Mouse (Mus musculus): Measurements from ENCODE around the gene Opcml. TPM values are rescaled to one million over a fixed set of nuclear protein-coding genes. Genes with fewer than 3 reads are reported as not detected.

Opcml gene
- polyA plus RNA-seq, 1 experiment from 2014 or later = 1.6 TPM

DNA sequence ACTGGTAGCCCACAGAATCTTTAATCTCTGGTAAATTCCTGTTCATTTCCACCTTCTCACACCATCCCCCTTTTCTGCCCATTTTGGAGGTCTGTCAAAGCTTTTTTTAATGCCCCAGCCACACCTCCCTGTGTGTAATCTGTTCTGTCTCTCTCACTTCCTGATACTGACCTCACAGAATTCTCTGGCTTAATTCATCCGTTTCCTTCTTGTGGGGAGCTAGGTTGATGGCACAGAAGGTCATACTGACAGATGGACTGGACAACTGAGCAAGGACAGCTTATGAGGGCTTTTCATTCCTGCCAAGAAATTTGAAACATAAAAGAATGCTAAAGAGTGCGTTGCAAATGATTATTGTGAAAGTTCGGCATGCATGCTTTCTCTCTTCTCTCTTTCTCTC, 126.7 kb downstream of the Opcml start:
- H3K4me3 ChIP-seq (ENCODE audit: low read depth, low read length) = no peak overlapping the region
- H3K36me3 ChIP-seq (ENCODE audit: control insufficient read depth, insufficient read depth, low read length) = no peaks in the 10 kb centered on the region
- no peak overlapping the region for H3K4me2 ChIP-seq
- DNase-seq (ENCODE audit: low spot score) = no peak
- no peak overlapping the region for H3K27ac ChIP-seq (ENCODE audit: low read depth, low read length)
- H3K27me3 ChIP-seq (replicated peaks; ENCODE audit: control insufficient read depth, insufficient read depth, low read length) = no peaks in the 10 kb centered on the region
- WGBS = 64% methylated on average over 3 of the region's 3 CpGs
- H3K4me1 ChIP-seq (replicated peaks; ENCODE audit: control insufficient read depth, insufficient read depth, low read length) = no peaks in the 10 kb centered on the region
- H3K9me3 ChIP-seq (ENCODE audit: control insufficient read depth, low read length) = no peaks in the 10 kb centered on the region
- ATAC-seq (replicated peaks; ENCODE audit: low FRiP score) = no peak
- H3K9ac ChIP-seq (ENCODE audit: low read depth, low read length) = no peak overlapping the region

DNA sequence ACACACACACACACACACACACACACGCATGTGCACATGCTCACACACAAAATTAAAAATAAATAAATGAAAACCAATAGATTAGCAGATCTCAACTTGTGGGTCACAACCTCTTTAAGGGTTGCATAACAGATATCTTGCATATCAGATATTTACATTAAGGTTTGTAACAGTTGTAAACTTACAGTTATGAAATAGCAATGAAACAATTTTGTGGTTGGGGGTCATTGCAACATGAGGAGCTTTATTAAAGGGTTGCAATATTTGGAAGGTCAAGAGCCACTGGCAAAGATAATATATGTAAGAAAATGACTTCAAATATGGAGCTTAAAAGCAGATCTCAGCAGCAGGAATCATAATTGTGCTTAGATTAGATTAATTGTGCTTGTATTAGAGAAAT, 132.9 kb downstream of the Opcml start:
- no peaks in the 10 kb centered on the region for H3K36me3 ChIP-seq (ENCODE audit: control insufficient read depth, insufficient read depth, low read length)
- WGBS = 83% methylated on average over 1 of the region's 1 CpGs
- ATAC-seq (replicated peaks; ENCODE audit: low FRiP score) = no peak

DNA sequence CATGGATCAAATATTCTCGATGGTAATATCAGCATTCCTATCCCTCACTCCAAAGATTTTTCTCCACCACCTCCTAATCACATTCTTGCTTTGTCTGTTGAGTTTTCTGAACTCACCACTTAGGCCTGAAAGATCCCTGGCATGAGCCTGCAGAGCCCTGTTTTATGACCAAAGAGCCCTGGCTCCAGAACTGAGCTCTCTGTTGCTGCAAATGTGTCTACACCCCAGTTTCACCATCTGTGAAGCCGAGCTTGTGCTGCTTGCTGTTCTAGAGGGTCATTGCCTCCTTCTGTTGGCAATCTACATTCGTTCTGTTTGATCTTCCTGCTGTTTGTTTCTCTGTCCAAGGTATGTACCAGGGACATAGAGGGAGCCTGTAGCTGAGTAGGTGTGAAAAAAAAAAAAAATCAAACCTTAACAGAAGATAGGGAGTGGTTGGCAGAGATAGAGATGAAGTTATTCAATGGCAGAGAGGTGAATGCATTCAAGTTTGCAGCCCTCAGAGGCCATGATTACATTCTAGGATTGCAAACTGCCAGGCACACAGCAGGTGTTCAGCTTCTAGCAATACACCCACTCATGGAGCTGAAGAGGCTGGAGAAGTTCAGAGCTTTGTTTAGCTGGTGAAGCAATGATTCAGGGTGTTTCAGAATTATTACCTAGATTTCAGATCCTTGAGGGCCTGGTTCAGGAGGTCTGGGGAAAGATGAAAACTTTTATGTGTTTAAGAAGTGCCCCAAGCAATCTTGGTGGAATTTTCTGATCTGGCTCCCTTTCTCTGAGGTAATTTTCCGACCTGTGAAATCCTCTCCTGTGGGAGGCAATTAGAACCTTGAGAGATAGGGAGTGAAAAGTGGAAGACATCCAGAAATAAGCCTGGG, 133.6 kb downstream of the Opcml start:
- H3K4me2 ChIP-seq = no peak overlapping the region
- no peaks in the 10 kb centered on the region for H3K36me3 ChIP-seq (ENCODE audit: control insufficient read depth, insufficient read depth, low read length)
- 49% methylated on average over 4 of the region's 4 CpGs for WGBS
- no peaks in the 10 kb centered on the region for H3K9me3 ChIP-seq (ENCODE audit: control insufficient read depth, low read length)
- no peak for ATAC-seq (replicated peaks; ENCODE audit: low FRiP score)
- no peak overlapping the region for H3K4me3 ChIP-seq (ENCODE audit: low read depth, low read length)
- no peak for DNase-seq (ENCODE audit: low spot score)
- no peaks in the 10 kb centered on the region for H3K27me3 ChIP-seq (replicated peaks; ENCODE audit: control insufficient read depth, insufficient read depth, low read length)
- H3K9ac ChIP-seq (ENCODE audit: low read depth, low read length) = no peak overlapping the region
- H3K27ac ChIP-seq (ENCODE audit: low read depth, low read length) = no peak overlapping the region
- H3K4me1 ChIP-seq (replicated peaks; ENCODE audit: control insufficient read depth, insufficient read depth, low read length) = no peaks in the 10 kb centered on the region

More for the DNA sequence above, 132.9 kb downstream of the Opcml start:
- DNase-seq (ENCODE audit: low spot score) = no peak
- Histone ChIP-seq H3K4me3 (ENCODE audit: low read depth, low read length) (no peak overlapping the region), H3K9ac (ENCODE audit: low read depth, low read length) (no peak overlapping the region), H3K27me3 (replicated peaks; ENCODE audit: control insufficient read depth, insufficient read depth, low read length) (no peaks in the 10 kb centered on the region), H3K27ac (ENCODE audit: low read depth, low read length) (no peak overlapping the region), H3K4me1 (replicated peaks; ENCODE audit: control insufficient read depth, insufficient read depth, low read length) (no peaks in the 10 kb centered on the region), H3K9me3 (ENCODE audit: control insufficient read depth, low read length) (no peaks in the 10 kb centered on the region), H3K4me2 (no peak overlapping the region)

DNA sequence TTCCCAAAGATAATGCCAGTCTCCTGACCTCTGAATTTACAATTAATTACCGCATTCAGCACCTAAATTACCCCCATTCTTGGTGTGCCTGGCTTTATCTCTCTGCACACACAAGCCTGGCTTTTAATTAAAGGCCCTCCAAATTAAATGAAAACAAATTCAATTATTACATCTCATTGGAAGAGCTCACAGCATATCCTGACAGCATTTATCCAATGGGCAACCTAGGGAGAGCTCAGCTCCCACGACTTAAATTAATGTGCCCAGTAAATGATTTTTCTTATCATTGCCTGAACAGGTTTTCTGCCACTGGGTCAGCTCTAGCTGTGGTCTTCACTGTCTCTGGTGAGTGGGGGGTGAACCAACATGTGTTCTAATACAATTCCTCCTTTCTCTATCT, 135.1 kb downstream of the Opcml start:
- no peaks in the 10 kb centered on the region for H3K9me3 ChIP-seq (ENCODE audit: control insufficient read depth, low read length)
- H3K9ac ChIP-seq (ENCODE audit: low read depth, low read length) = no peak overlapping the region
- H3K4me3 ChIP-seq (ENCODE audit: low read depth, low read length) = no peak overlapping the region
- DNase-seq (ENCODE audit: low spot score) (no peak), ATAC-seq (replicated peaks; ENCODE audit: low FRiP score) (no peak)
- 67% methylated on average over 2 of the region's 2 CpGs for WGBS
- H3K4me2 ChIP-seq = no peak overlapping the region
- H3K27ac ChIP-seq (ENCODE audit: low read depth, low read length) = no peak overlapping the region
- no peaks in the 10 kb centered on the region for H3K27me3 ChIP-seq (replicated peaks; ENCODE audit: control insufficient read depth, insufficient read depth, low read length)
- no peaks in the 10 kb centered on the region for H3K36me3 ChIP-seq (ENCODE audit: control insufficient read depth, insufficient read depth, low read length)
- no peaks in the 10 kb centered on the region for H3K4me1 ChIP-seq (replicated peaks; ENCODE audit: control insufficient read depth, insufficient read depth, low read length)

DNA sequence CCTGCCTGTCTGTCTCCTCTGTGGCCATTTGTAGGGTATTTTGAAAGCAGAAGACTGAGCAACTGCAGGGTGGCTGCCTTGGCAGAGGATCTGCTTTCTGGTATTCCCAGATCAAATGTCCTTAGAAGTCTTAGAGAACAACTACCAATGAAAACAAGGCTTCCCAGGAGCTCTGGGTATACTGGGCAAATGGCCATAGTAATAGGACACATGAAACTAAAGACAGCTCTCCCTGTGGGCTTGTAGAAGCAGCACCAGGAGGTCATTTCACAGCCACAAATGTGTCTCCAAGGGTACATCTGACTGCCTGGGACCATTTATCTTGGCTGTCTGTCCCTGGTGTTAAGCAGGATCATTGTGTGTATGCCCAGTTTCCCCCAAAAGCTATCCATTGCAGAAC, 146.7 kb downstream of the Opcml start:
- Histone ChIP-seq H3K27me3 (replicated peaks; ENCODE audit: control insufficient read depth, insufficient read depth, low read length) (no peaks in the 10 kb centered on the region), H3K4me1 (replicated peaks; ENCODE audit: control insufficient read depth, insufficient read depth, low read length) (no peaks in the 10 kb centered on the region), H3K4me3 (ENCODE audit: low read depth, low read length) (no peak overlapping the region), H3K4me2 (no peak overlapping the region), H3K9ac (ENCODE audit: low read depth, low read length) (no peak overlapping the region), H3K27ac (ENCODE audit: low read depth, low read length) (no peak overlapping the region), H3K9me3 (ENCODE audit: control insufficient read depth, low read length) (no peaks in the 10 kb centered on the region), H3K36me3 (ENCODE audit: control insufficient read depth, insufficient read depth, low read length) (no peaks in the 10 kb centered on the region)
- ATAC-seq (replicated peaks; ENCODE audit: low FRiP score) = no peak
- DNase-seq (ENCODE audit: low spot score) = no peak

DNA sequence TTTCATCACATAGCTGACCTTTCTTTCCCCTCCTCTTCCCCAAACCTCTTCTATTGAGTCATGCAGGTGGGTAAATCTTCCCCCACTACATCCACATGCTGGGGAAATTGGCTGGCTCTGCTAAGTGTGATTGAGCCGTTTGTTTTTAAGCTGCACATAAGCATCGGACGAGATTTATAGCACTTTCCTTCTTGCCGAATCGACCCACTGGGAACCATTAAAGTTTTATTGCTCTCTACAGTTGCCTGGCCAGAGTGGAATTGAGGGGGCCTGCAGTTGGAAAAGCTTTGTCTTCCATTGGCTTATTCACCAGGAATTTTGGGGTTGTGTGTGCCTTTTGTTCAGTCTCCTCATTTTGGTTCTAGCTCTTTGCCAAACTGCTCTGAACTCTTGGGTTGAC, 147.1 kb downstream of the Opcml start:
- whole genome bisulfite sequencing = 84% methylated on average over 5 of the region's 5 CpGs
- Histone ChIP-seq H3K4me3 (ENCODE audit: low read depth, low read length) (no peak overlapping the region), H3K9me3 (ENCODE audit: control insufficient read depth, low read length) (no peaks in the 10 kb centered on the region), H3K27me3 (replicated peaks; ENCODE audit: control insufficient read depth, insufficient read depth, low read length) (no peaks in the 10 kb centered on the region), H3K36me3 (ENCODE audit: control insufficient read depth, insufficient read depth, low read length) (no peaks in the 10 kb centered on the region), H3K4me2 (no peak overlapping the region), H3K4me1 (replicated peaks; ENCODE audit: control insufficient read depth, insufficient read depth, low read length) (no peaks in the 10 kb centered on the region), H3K27ac (ENCODE audit: low read depth, low read length) (no peak overlapping the region), H3K9ac (ENCODE audit: low read depth, low read length) (no peak overlapping the region)
- DNase-seq (ENCODE audit: low spot score) = no peak
- ATAC-seq (replicated peaks; ENCODE audit: low FRiP score) = no peak

DNA sequence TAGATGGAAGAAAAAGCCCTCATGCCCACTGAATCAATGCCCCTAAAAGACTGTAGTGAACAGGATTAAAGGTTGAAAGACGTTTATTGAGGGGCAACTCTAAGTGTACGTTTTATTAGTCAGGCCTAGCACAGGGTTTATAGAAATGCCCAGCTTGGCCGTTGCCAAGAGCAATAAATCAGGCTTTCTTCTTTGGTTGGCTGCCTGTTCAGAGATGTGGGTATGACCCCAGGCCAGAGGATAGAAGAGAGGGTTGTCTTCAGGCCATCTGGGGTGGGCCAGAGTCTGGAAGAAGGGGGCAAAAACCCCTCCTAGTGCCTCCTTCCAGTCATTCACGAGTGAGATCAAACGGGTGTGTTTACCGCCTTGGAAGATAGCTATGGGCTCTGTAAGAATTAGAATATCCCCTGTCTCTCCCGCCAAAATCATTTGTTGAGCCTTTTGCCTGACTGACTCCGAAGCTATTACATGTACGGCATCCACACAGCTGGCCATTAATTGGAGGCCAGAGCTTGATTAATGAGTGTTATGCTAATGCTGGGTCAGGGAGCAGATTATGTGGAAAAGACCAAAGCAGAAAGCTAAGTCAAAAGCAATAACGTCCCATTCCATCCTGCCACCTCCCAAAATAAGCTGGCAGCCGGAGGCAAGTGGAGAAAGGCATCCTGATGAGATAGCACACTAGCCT, 154.9 kb downstream of the Opcml start:
- H3K4me3 ChIP-seq (ENCODE audit: low read depth, low read length) = no peak overlapping the region
- H3K36me3 ChIP-seq (ENCODE audit: control insufficient read depth, insufficient read depth, low read length) = no peaks in the 10 kb centered on the region
- no peak overlapping the region for H3K27ac ChIP-seq (ENCODE audit: low read depth, low read length)
- DNase-seq (ENCODE audit: low spot score) = no peak
- 68% methylated on average over 11 of the region's 11 CpGs for WGBS
- no peaks in the 10 kb centered on the region for H3K27me3 ChIP-seq (replicated peaks; ENCODE audit: control insufficient read depth, insufficient read depth, low read length)
- no peak overlapping the region for H3K9ac ChIP-seq (ENCODE audit: low read depth, low read length)
- ATAC-seq (replicated peaks; ENCODE audit: low FRiP score) = no peak
- no peak overlapping the region for H3K4me2 ChIP-seq
- no peaks in the 10 kb centered on the region for H3K9me3 ChIP-seq (ENCODE audit: control insufficient read depth, low read length)
- no peaks in the 10 kb centered on the region for H3K4me1 ChIP-seq (replicated peaks; ENCODE audit: control insufficient read depth, insufficient read depth, low read length)

DNA sequence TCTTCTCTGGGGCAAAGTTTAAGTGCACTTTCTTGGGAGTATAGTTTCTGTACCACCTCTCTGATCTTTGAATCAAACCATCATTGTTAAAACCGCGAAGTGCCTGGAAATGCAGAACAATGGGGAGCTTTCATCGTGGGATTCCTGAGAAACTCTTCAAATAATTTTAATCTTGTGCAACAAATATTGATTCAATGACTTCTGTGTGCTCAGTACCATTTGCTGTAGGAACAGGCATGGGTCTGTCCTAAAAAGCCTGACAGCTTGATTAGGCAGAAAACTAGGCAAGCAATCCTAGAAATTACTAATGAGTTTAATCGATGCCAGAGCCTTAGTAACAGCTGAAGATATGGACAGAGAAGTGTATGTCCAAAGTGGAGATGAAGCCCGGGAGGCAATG, 160.5 kb downstream of the Opcml start:
- Histone ChIP-seq H3K9me3 (ENCODE audit: control insufficient read depth, low read length) (no peaks in the 10 kb centered on the region), H3K27me3 (replicated peaks; ENCODE audit: control insufficient read depth, insufficient read depth, low read length) (no peaks in the 10 kb centered on the region), H3K36me3 (ENCODE audit: control insufficient read depth, insufficient read depth, low read length) (no peaks in the 10 kb centered on the region), H3K4me2 (no peak overlapping the region), H3K4me3 (ENCODE audit: low read depth, low read length) (no peak overlapping the region), H3K27ac (ENCODE audit: low read depth, low read length) (no peak overlapping the region), H3K9ac (ENCODE audit: low read depth, low read length) (no peak overlapping the region), H3K4me1 (replicated peaks; ENCODE audit: control insufficient read depth, insufficient read depth, low read length) (no peaks in the 10 kb centered on the region)
- no peak for ATAC-seq (replicated peaks; ENCODE audit: low FRiP score)
- WGBS = 65% methylated on average over 5 of the region's 5 CpGs
- DNase-seq (ENCODE audit: low spot score) = no peak

DNA sequence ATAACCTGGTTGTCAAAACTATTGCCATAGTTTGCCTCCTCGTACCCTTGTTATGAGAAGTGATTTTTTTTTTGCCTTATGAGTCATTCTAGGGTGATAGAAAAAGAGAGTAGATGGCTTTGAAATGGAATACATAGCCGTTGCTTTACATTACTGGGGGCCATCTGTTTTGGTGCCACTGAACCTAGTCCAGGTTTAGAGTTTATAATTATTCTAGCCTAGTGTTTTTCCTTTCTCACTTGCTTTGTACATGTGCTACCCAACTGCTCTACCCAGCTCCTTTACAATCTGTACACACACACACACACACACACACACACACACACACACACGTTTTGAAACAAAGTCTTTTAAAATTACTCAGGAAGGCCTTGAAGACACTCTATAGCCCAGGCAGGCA, 171.1 kb downstream of the Opcml start:
- Histone ChIP-seq H3K4me2 (no peak overlapping the region), H3K9me3 (ENCODE audit: control insufficient read depth, low read length) (no peaks in the 10 kb centered on the region), H3K9ac (ENCODE audit: low read depth, low read length) (no peak overlapping the region), H3K27me3 (replicated peaks; ENCODE audit: control insufficient read depth, insufficient read depth, low read length) (no peaks in the 10 kb centered on the region), H3K4me1 (replicated peaks; ENCODE audit: control insufficient read depth, insufficient read depth, low read length) (no peaks in the 10 kb centered on the region), H3K27ac (ENCODE audit: low read depth, low read length) (no peak overlapping the region), H3K4me3 (ENCODE audit: low read depth, low read length) (no peak overlapping the region), H3K36me3 (ENCODE audit: control insufficient read depth, insufficient read depth, low read length) (no peaks in the 10 kb centered on the region)
- 78% methylated on average over 3 of the region's 3 CpGs for WGBS
- DNase-seq (ENCODE audit: low spot score) = no peak
- no peak for ATAC-seq (replicated peaks; ENCODE audit: low FRiP score)
